Mouse (Mus musculus): Measurements from ENCODE around the gene Pank2.
"Not testable (repeated sequence)": the region's sequence is repeated elsewhere in the genome, so short reads cannot be mapped to it uniquely, and the experiment has no call there.

Gene Pank2

DNA sequence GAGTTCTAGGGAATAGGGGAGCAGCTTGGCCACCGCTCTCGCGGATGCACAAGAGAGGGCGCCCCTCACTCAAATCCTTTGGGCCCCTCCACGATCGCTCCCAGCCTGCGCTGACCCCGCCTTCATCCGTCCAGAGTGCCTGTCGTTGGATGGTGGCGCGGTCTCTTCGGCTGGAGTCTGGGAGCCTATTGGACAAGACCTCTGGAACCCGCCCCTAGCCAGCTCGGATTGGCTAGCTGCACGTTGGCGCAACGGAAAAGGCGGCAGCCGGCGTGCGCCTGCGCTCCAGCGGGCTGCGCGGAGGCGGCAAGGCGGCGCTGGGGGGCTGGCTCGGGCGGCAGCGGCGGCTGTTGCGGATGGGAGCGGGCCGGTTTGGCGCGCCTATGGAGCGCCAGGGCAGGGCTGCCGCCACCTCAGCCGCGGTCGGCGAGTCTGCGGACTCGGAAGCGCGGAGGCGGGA, at the start of gene Pank2:
Gene Pank2, plus strand, starts transcription at position 283 of the 460 bp plus-strand sequence.
- peak; percentile 97 for DNase-seq (ENCODE audit: low read depth)

- DNase-seq (ENCODE audit: low read depth): no peak
Measured at GRCm38 (mm10) chr2:131213773-131214172, 48.5 kb upstream of the Pank2 start.

DNA sequence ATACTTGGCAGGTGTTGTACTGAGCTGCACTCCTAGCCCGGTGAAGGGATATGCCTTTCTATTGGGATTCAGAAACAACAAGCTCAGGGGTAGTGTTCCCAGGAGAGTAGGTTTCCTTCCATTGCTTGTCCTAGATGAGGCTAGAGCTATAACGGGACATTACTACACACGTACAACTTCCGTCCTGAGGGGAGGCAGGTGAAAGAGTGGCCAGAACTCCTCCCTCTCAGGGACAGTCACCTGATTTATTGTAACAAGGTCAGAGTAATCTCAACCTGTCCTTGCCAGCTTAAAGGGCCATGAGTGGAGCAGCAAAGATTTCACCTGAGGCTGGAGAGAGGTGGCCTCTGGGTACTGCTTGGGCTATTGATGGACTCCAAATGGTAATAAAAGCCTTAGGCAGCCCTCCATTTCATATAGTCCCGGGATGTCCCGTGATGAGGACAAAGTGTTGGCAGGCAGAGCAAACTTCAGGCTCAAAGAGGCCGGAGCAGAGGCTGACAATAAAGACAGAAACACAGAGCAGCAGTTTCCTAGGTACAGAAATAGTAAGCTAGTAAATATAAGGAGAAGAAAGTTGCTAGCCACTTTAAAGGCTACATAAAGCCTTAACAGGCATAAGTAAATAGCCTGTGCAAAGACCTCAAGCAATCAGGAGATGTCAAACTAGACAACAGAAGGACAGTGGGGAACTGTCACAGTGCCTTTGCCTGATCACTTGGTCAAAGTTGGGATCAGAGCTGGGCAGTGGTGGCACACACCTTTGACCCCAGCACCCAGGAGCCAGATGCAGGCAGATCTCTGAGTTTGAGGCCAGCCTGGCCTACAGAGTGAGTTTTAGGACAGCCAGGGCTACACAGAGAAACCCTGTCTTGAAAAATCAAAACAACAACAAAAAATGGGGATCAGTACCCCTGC, 46.1 kb upstream of the Pank2 start:
- DNase-seq (ENCODE audit: low read depth): no peak

GRCm38 (mm10) chr2:131220030-131220429, 42.3 kb upstream of the Pank2 start:
- DNase-seq (ENCODE audit: low read depth): peak; percentile 20

DNA sequence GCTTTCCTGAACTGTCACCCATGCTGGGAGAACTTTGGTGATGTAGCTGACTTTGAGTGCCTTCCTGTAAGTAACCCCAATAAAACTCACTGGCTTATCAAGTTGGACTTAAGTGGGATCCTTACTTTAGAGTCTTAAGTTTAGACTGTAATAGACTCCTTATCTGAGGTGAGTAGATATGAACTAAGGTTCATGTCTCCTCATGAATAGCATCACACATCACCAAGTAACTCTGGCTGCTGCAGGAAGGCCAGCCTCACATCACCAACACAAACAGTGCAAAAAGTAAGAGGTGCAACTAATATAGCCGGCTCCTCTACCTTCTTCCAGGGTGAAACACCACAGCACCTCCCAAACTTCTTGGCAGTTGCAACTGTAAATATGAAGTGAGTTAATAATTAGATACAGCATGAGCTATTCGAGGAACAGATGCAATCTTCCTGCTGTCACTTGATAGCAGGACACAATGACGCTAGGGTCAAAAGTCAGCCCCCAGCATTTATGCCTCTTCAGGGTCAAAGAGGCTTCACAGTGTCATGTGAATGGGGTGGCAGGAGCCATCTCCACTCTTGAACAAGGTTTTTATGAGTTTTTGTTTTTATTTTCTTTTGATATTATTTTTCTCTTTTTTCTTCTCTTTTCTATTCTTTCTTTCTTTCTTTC, 40.3 kb upstream of the Pank2 start:
- no peak for DNase-seq (ENCODE audit: low read depth)

- no peak for DNase-seq (ENCODE audit: low read depth)
Measured at GRCm38 (mm10) chr2:131222562-131222961, 39.7 kb upstream of the Pank2 start.

DNA sequence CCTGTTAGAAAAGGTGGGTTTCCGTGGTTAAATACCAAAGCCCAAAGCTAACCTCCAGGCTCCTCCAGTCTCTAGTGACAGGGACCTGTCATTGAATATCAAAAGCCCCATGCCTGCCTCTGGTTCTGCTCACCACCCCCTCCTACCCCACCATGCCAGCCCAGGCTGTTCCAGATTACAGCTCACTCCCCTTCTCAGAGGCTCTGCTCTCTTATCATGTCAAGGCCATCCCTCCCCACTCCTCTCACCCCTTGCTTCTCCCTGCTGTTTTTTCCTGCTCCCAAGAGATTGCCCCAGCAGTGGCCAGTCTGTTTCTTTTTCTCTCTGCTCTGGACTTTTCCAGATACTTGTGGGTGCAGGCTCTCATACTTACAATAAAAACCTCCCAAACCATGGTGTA, 38.7 kb upstream of the Pank2 start:
- no peak for DNase-seq (ENCODE audit: low read depth)

DNA sequence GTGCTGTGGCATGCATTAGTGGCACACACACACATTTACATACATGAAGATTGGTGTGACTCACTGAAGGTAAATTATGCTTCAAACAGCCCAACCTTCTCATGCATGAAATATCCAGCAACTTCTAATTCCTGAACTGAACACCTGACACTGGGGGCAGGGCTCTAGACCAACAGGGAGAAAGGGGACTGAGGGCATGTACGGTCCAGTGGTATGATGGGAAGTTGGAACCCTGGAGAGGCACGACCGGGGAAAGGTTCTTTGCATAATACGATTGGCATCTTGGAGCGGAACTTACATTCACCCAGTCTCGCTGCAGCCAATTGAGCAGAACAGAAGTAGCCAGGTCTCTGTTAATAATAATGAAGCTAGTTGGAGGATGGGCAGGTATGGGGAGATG, 37.1 kb upstream of the Pank2 start:
- no peak for DNase-seq (ENCODE audit: low read depth)

DNA sequence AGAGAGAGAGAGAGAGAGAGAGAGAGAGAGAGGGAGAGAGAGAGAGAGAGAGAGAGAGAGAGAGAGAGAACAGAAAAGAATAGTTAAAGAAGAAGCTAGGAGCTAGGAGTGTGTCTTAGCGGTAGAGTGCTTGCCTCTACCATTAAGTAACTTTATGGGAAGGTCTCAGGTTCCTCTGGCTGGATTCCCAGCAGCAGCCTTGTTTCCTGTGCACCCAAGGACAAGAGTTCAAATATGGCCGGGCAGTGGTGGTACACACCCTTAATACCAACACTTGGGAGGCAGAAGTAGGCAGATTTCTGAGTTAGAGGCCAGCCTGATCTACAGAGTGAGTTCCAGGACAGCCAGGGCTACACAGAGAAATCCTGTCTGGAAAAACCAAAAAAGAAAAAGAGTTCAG, 35.6 kb upstream of the Pank2 start:
- DNase-seq (ENCODE audit: low read depth): not testable (repeated sequence)

DNA sequence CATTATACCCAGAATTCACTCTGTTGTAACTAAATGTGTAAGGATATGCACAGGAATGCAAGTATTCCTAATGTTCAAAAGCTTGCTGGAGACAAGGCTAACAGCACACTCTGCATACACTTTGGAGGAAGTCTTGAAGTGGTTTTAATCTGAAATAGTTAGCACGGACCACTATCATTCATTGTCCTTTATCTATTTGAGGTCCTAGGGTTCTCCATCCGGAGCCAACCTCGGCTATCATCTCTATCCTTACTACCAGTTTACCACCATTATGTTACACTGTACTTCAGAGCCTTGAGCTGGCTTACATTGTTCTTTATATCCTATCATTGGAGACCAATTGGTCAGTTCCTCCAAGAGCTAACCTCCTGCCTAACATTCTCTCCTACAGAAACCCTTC, 35.1 kb upstream of the Pank2 start:
- no peak for DNase-seq (ENCODE audit: low read depth)

GRCm38 (mm10) chr2:131232558-131232957, 29.7 kb upstream of the Pank2 start:
- peak; percentile 80 for DNase-seq (ENCODE audit: low read depth)

DNA sequence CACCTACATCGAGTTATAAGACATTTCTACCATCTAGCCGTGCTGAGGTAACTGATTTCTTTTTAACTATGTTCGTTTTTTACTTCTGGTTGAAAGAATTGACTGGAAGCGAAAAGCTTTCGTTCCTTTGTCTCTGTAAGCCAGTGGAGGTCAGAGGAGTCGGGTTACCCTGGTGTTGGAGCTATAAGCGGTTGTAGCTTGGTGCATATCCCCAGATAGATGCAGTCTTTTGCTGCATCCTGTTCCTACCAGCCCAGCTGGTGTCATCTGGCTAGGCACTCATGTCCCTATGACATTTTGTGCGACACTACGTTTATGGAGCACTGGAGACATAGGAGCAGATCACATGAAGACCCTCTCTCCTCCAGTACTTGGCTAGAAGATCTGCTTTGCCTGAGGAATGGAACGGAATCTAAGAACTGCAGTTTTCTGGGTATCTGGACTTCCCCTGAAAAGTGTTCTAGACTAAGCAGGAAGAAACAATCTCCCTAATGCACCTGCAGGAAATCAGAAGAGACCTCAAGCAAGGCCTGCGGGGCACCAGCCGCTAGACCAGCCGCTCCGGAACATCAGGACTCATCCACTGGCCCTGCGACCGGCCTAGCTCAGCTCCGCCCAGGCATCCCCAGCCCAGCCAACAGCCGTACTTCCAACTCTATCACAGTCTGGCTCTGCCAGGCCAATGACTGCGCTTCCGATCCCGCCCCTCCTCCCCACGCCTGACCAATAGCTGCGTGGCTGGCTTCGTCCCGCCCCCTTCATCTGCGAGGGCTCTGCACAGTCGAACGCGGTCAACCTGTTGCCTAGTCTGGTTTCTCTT, 28.8 kb upstream of the Pank2 start, which contains the start of gene Mavs:
Gene Mavs, plus strand, starts transcription at position 757 of the 820 bp plus-strand sequence.
- peak; percentile 97 for DNase-seq (ENCODE audit: low read depth)

DNA sequence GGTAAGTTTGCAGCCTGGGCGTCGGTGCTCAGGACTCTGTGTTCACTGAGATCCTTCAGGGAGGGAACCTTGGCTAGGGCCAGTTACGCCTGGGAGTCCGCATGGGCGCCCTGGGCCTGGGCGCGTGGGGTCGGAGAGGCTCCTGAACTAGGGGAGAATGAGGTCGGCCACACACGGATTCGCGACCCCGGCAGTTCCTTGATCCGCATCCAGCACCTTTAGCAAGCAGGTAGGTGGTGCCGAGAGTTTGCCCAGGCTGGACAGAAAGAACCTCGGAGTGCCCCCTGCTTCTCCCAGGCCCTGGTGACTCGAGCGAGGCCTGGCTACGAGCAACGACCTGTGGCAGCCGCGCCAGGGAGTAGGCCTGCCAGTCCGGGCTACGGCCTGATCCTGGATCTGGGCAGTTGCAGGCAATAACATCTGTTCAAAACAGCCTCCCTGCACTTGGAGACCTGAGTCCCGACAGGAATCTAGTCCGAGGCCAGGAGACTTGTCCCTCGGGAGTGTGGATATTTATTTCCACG, 28.1 kb upstream of the Pank2 start:
- DNase-seq (ENCODE audit: low read depth): no peak

GRCm38 (mm10) chr2:131234970-131235635, 27.2 kb upstream of the Pank2 start:
- DNase-seq (ENCODE audit: low read depth): peak; percentile 85

DNA sequence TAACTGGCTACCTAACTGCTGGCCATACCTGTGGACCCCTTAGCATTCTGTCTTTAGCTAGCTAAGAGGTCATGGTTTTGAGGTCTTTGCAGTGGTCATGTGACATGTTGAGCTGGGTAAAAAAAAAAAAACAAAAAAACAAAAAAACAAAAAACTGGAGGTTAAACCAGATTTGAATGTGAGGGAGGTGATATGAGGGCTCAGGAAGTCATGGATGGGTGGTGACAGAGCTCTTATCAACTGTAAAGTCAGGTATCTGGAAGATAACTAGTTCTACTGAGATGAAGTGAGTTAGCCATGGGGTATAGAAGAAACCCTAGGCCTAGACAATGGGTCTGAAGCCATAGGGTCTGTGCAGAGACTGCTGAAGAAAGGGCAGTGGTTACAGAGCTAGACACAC, 20.1 kb upstream of the Pank2 start:
- no peak for DNase-seq (ENCODE audit: low read depth)

DNA sequence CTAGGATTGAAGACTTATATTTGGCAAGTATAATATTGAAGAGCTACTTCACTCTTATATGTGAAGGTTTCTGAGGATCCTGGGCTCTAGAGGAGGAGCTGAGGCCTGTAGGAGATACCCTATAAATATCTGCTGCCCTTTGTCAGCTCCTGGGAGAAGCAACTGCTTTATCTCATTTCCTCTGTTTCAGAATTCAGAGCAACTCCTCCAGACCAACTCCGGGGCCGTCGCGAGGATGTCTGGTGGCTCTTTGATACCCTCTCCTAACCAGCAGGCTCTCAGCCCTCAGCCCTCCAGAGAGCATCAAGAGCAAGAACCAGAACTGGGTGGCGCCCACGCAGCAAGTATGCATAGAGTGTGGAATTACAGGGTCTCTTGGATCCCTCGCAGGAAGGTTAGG, 19.4 kb upstream of the Pank2 start:
- DNase-seq (ENCODE audit: low read depth): no peak

GRCm38 (mm10) chr2:131253681-131254328, 8.5 kb upstream of the Pank2 start:
- peak; percentile 89 for DNase-seq (ENCODE audit: low read depth)

GRCm38 (mm10) chr2:131254329-131254713, 8.0 kb upstream of the Pank2 start:
- no peak for DNase-seq (ENCODE audit: low read depth)

DNA sequence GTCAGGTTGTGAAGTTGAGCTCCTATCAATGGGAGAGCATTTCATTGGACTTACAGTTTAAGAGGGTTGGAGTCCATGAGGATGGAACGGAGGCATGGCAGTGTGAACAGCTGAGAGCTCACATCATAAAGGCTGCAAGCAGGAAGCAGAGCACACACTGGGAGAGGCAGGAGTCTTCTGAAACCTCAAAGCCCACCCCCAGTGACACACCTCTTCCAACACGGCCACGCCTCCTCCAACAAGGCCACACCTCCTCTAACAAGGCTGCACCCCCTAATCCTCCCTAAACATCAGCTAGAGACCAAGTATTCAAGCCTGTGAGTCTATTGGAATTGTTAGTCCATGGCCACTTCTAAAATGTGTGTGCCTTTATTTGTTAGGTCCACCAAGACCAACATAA, 6.6 kb upstream of the Pank2 start:
- peak; percentile 86 for DNase-seq (ENCODE audit: low read depth)

GRCm38 (mm10) chr2:131258693-131259092, 3.6 kb upstream of the Pank2 start:
- DNase-seq (ENCODE audit: low read depth): peak; percentile 29
